ENCODE assay signal across 8 mouse cellular contexts in genomic region chr6:51379074-51379473, GRCm38 (mm10). TPM values are rescaled to one million over a fixed set of nuclear protein-coding genes. Genes with fewer than 3 reads are reported as not detected.
DNase-seq lines count a peak whose midpoint lies in the region; ATAC-seq and TF ChIP-seq lines count a peak whose summit lies in the region.

No protein-coding gene starts in this region.

- no peak for ATAC-seq in lung, embryonic 15.5 days (ENCODE audit: borderline replicate concordance, extremely low read depth, low FRiP score, low TSS enrichment)
- ATAC-seq in limb, embryonic 11.5 days (ENCODE audit: insufficient number of reproducible peaks, low FRiP score, low TSS enrichment, low read depth): no peak
- no peak for ATAC-seq in stomach, embryonic 14.5 days (ENCODE audit: insufficient number of reproducible peaks, insufficient read depth, low FRiP score, low read depth)

- 0 out of 2 replicates have a peak overlapping the region, but pooled peaks have one; percentile 44 for H3K27ac ChIP-seq in lung, embryonic 15.5 days
- peak overlapping the region; percentile 92 for H3K27ac ChIP-seq in embryonic fibroblast, embryonic 13.5 days (ENCODE audit: insufficient read depth, low read length)
- H3K27ac ChIP-seq in limb, embryonic 11.5 days (replicated peaks; ENCODE audit: low read depth, low read length): peak overlapping the region; percentile 89
- H3K27ac ChIP-seq in stomach, embryonic 14.5 days (ENCODE audit: low read length): peak overlapping the region; percentile 85

- H3K9me3 ChIP-seq in lung, embryonic 15.5 days: no peaks in the 10 kb centered on the region
- H3K9me3 ChIP-seq in limb, embryonic 11.5 days (ENCODE audit: control insufficient read depth, low read length): no peaks in the 10 kb centered on the region
- no peaks in the 10 kb centered on the region for H3K9me3 ChIP-seq in stomach, embryonic 14.5 days (ENCODE audit: control insufficient read depth, low read depth, low read length)

- DNase-seq in lung, postnatal 4 days: no peak
- no peak for DNase-seq in limb, embryonic 11.5 days (ENCODE audit: low spot score)
- no peak for DNase-seq in gastrocnemius, adult 18-20 months (ENCODE audit: low spot score)
- DNase-seq in layer of hippocampus, postnatal 25 days (ENCODE audit: extremely low spot score in 1 of 2, low spot score in 1 of 2): no peak
- no peak for DNase-seq in c-Kit-positive CD71-positive TER-119-positive erythroid progenitor cells, embryonic 14.5 days (ENCODE audit: low spot score)

- no peaks in the 10 kb centered on the region for H3K27me3 ChIP-seq in lung, embryonic 15.5 days
- H3K27me3 ChIP-seq in limb, embryonic 11.5 days (ENCODE audit: control insufficient read depth, insufficient read depth, low read length): no peaks in the 10 kb centered on the region
- no peaks in the 10 kb centered on the region for H3K27me3 ChIP-seq in stomach, embryonic 14.5 days (ENCODE audit: control insufficient read depth, insufficient read depth, low read length)

- peak overlapping the region; percentile 59; the same call in 1 of the 2 replicates for H3K9ac ChIP-seq in lung, embryonic 15.5 days
- peak overlapping the region; percentile 93 for H3K9ac ChIP-seq in limb, embryonic 11.5 days (ENCODE audit: low read length)
- peak overlapping the region; percentile 63 for H3K9ac ChIP-seq in stomach, embryonic 14.5 days (replicated peaks; ENCODE audit: low read depth, low read length)

- 3% methylated on average over 5 of the region's 5 CpGs for WGBS in lung, embryonic 15.5 days
- 30% methylated on average over 5 of the region's 5 CpGs for WGBS in limb, embryonic 11.5 days
- WGBS in stomach, embryonic 14.5 days: 4% methylated on average over 5 of the region's 5 CpGs

- no peaks in the 10 kb centered on the region for H3K36me3 ChIP-seq in lung, embryonic 15.5 days
- no peaks in the 10 kb centered on the region for H3K36me3 ChIP-seq in limb, embryonic 11.5 days (ENCODE audit: control insufficient read depth, insufficient read depth, low read length)
- no peaks in the 10 kb centered on the region for H3K36me3 ChIP-seq in stomach, embryonic 14.5 days (ENCODE audit: control insufficient read depth, insufficient read depth, low read length)

- H3K4me1 ChIP-seq in lung, embryonic 15.5 days: peaks cover 19% of the 10 kb centered on the region; the same call in 1 of the 2 replicates
- no peaks in the 10 kb centered on the region; the same call in 1 of the 2 replicates for H3K4me1 ChIP-seq in embryonic fibroblast, embryonic 13.5 days (ENCODE audit: control insufficient read depth, insufficient read depth, low read length)
- H3K4me1 ChIP-seq in limb, embryonic 11.5 days (ENCODE audit: control insufficient read depth, insufficient read depth, low read length): peaks cover 3% of the 10 kb centered on the region; the same call in 1 of the 2 replicates
- no peaks in the 10 kb centered on the region for H3K4me1 ChIP-seq in stomach, embryonic 14.5 days (ENCODE audit: control insufficient read depth, insufficient read depth, low read length)

- 0 out of 2 replicates have a peak, but pooled peaks have one; percentile 17 for TF ChIP-seq POLR2A in embryonic fibroblast, embryonic 13.5 days (IDR thresholded peaks at IDR 0.05; ENCODE audit: low read depth, low read length)

- peak overlapping the region; percentile 40 for H3K4me3 ChIP-seq in lung, embryonic 15.5 days
- no peak overlapping the region for H3K4me3 ChIP-seq in embryonic fibroblast, embryonic 13.5 days (ENCODE audit: insufficient read depth, low read length)
- peak overlapping the region; percentile 32 for H3K4me3 ChIP-seq in limb, embryonic 11.5 days (ENCODE audit: low read depth, low read length)
- peak overlapping the region; percentile 32 for H3K4me3 ChIP-seq in stomach, embryonic 14.5 days (ENCODE audit: low read depth, low read length)

- no peak for TF ChIP-seq CTCF in embryonic fibroblast, embryonic 13.5 days (IDR thresholded peaks at IDR 0.05; ENCODE audit: borderline replicate concordance, insufficient read depth, low read length)

- H3K4me2 ChIP-seq in lung, embryonic 15.5 days: peak overlapping the region; percentile 55
- H3K4me2 ChIP-seq in limb, embryonic 11.5 days (ENCODE audit: low read depth, severe bottlenecking): peak overlapping the region; percentile 46
- H3K4me2 ChIP-seq in stomach, embryonic 14.5 days (replicated peaks; ENCODE audit: low read depth, low read length): peak overlapping the region; percentile 52

RNA-seq across cellular contexts. Expression of gene Nfe2l3, which starts 53.4 kb away (rescaled TPM):
- 2.4 and 3.4 TPM in 2 replicates for polyA plus RNA-seq in lung, embryonic 15.5 days (2015; fragmentation: Nextera tagmentation; extraction: Ambion mirVana)
- 0.19 and 0.45 TPM in 2 replicates for polyA plus RNA-seq in embryonic fibroblast, embryonic 13.5 days (2011; ENCODE audit: insufficient read length, low read depth, missing spikeins)
- 0.73 and 1.0 TPM in 2 replicates for polyA plus RNA-seq in limb, embryonic 11.5 days (2014; fragmentation: Nextera tagmentation; extraction: Ambion mirVana)
- polyA plus RNA-seq in stomach, embryonic 14.5 days (2014; fragmentation: Nextera tagmentation; extraction: Ambion mirVana): 7.5 and 9.3 TPM in 2 replicates
- not detected for total RNA-seq in gastrocnemius, adult 18-20 months (2021)
- 1 to 10 TPM; 2.9 to 4.4 TPM for total RNA-seq in layer of hippocampus, postnatal 25 days (2021)
